Mouse (Mus musculus): Measurements from ENCODE around the gene Bcl2l10. TPM values are rescaled to one million over a fixed set of nuclear protein-coding genes. Genes with fewer than 3 reads are reported as not detected.
A peak's percentile ranks its signal among the peaks of the same experiment; 100 is the strongest.

The Bcl2l10 gene
- polyA plus RNA-seq, 1 experiment from 2014 or later: not detected

DNA sequence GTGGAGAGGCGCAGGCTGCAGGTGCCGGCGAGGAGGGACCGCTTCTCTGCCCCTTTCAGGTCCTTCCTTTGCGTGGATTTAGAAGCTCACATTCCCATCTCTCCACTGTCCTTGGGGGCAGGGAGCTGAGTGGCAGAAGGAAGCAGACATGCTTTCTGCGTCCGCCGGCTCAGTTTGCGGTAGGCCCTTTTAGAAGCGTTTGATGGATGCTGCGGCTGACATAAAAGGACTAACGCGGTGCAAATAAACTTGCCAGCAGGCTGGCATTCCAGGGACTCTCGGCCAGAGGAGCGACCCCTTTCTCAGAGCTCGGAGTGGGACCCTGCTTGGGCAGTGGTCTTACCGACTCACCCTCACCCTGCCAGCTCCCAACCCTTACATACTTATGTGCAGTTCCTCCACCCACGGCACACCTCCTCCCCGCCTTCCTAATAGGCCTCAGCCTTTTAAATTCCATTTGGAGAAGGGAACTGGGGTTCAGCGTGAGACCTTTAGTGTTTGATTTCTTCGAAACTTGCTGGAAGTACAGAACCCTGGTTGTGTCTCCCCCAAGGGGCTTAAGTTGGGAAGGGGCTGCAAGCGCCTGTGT is 32.9 kb upstream of the Bcl2l10 start:
- Histone ChIP-seq H3K9me3 (no peaks in the 10 kb centered on the region), H3K27ac (peak overlapping the region; percentile 88), H3K4me2 (peak overlapping the region; percentile 86), H3K9ac (peak overlapping the region; percentile 81), H3K36me3 (no peaks in the 10 kb centered on the region), H3K27me3 (no peaks in the 10 kb centered on the region), H3K4me1 (peaks cover 27% of the 10 kb centered on the region), H3K4me3 (peak overlapping the region; percentile 76)
- no peak for ATAC-seq (ENCODE audit: insufficient number of reproducible peaks, insufficient read depth, low FRiP score, low TSS enrichment, low read depth)
- whole genome bisulfite sequencing: 2% methylated on average over 22 of the region's 22 CpGs

DNA sequence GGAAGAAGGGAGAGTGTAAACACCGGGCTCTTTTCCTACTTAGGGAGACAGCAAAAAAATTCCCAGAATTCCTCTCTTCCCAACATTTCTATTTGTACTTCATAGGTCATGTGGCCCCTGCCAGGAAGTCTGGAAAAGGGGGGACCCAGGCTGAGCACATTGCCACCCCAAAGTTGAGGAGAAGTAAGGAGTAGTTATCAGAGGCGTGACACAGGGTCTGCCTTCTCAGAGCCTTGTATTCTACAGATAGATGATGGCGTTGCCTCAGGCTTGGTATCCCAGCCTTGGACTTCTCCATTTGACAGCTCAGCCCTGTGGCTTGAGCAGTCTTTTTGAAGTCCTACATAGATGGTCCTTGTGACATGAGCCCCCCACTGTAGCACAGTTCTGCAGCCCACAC is 32.3 kb upstream of the Bcl2l10 start:
- Histone ChIP-seq H3K4me1 (peaks cover 27% of the 10 kb centered on the region), H3K4me3 (peak overlapping the region; percentile 76), H3K9ac (peak overlapping the region; percentile 81; the same call in 1 of the 2 replicates), H3K4me2 (peak overlapping the region; percentile 86), H3K27me3 (no peaks in the 10 kb centered on the region), H3K36me3 (no peaks in the 10 kb centered on the region), H3K27ac (0 out of 2 replicates have a peak overlapping the region, but pooled peaks have one; percentile 88), H3K9me3 (no peaks in the 10 kb centered on the region)
- 61% methylated on average over 3 of the region's 3 CpGs for WGBS
- ATAC-seq (ENCODE audit: insufficient number of reproducible peaks, insufficient read depth, low FRiP score, low TSS enrichment, low read depth): no peak

DNA sequence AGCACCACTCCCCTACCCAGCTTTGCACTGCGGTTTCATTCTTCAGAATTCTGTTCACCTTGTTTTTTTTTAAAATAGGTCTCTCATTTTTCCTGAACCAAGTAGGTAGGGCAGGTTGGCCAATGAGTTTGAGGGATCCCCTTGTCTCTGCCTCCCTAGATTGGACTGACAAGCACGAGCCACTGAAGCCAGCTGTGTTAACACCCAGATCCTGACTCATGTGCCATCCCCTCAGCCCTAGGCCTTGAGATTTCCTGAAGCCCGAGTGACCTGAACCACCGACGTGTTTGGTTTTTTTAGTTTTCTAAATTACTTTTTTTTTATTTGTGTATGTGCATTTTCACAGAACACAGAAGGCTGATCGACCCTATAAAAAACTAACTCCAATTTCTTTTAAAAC is 30.8 kb upstream of the Bcl2l10 start:
- Histone ChIP-seq H3K4me3 (no peak overlapping the region), H3K27ac (no peak overlapping the region), H3K36me3 (0 out of 2 replicates have a peak, but pooled peaks cover 3% of the 10 kb centered on the region), H3K4me1 (peaks cover 27% of the 10 kb centered on the region), H3K4me2 (no peak overlapping the region), H3K9me3 (no peaks in the 10 kb centered on the region), H3K27me3 (no peaks in the 10 kb centered on the region), H3K9ac (no peak overlapping the region)
- ATAC-seq (ENCODE audit: insufficient number of reproducible peaks, insufficient read depth, low FRiP score, low TSS enrichment, low read depth): no peak
- 85% methylated on average over 6 of the region's 6 CpGs for WGBS

DNA sequence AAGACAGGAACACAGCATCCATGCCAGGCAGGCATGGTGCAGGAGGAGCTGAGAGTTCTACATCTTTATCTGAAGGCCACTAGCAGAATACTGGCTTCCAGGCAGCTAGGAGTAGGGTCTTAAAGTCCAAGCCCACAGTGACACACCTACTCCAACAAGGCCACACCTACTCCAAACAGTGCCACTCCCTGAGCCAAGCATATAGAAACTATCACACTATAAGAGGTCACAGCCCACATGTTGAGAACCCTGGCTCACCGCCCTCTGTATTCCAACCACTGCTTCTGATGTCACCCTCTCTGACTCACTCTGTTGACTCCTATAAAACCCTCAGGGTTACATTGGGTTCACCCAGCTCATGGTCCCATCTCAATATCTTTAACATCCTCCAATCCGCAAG is 29.4 kb upstream of the Bcl2l10 start:
- Histone ChIP-seq H3K9me3 (no peaks in the 10 kb centered on the region), H3K27me3 (no peaks in the 10 kb centered on the region), H3K9ac (no peak overlapping the region), H3K36me3 (0 out of 2 replicates have a peak, but pooled peaks cover 3% of the 10 kb centered on the region), H3K4me3 (no peak overlapping the region), H3K4me2 (no peak overlapping the region), H3K4me1 (peaks cover 27% of the 10 kb centered on the region), H3K27ac (no peak overlapping the region)
- ATAC-seq (ENCODE audit: insufficient number of reproducible peaks, insufficient read depth, low FRiP score, low TSS enrichment, low read depth): no peak
- 93% methylated on average over 2 of the region's 2 CpGs for WGBS

DNA sequence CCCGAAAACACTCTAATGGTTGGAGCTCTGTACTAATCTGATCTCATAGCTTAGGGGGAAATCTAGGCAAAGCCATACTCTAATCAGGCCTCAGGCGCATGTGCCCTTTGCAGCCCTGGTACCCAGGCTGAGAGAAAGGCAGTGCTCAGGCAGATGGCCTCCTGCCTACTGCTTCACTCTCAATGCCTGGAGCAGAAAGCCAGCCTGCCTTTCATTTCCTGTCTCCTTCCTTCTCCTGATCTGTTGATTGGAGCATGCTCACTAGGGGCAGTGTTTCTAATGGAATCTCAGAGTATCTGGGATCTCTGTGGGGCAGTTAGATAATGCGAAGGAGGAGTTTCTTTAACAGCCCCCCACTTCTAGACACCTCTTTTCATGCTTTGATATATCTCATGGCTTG is 28.2 kb upstream of the Bcl2l10 start:
- H3K4me3 ChIP-seq: no peak overlapping the region
- no peaks in the 10 kb centered on the region for H3K27me3 ChIP-seq
- 55% methylated on average over 3 of the region's 3 CpGs for WGBS

DNA sequence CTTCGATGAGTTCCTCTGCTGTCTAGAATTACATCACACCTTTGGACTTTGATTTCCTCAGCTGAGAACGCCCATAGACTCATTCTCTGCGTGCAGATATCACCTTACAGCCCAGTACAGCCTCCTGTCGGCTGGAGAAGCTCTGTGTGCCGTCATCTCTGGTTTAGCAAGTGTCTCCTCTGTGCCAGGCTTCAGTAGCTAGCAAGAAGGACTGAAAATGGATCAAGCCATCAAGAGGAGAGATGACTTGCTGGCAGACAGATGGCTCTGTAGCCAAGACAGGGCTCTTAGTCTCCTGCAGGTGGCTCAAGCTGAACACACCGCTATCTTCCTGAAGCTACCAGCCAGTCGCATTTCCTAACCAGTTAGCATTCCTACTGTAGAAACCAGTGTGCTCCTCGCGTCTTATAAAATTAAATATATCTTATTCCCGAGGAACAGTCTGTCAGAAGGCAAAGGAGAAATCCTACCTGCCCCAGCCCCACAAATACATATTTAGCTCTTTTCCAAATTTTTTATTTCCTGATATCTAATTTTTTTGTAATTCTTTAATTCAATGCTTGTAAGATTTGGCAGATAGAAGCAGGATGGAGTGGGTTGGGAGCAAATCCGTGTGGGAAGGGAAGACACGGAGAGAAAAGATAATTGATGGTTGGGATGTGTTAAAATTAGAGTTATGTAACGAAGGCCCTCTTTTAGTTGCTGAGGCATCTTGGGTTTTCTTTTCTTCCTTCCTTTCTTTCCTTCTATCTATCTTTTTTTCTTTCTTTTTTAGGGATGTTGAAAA is 25.3 kb upstream of the Bcl2l10 start:
- Histone ChIP-seq H3K9me3 (no peaks in the 10 kb centered on the region), H3K4me2 (no peak overlapping the region)

More for the DNA sequence above, 28.2 kb upstream of the Bcl2l10 start:
- Histone ChIP-seq H3K4me1 (peaks cover 21% of the 10 kb centered on the region), H3K27ac (peak overlapping the region; percentile 28; the same call in 1 of the 2 replicates), H3K4me2 (no peak overlapping the region), H3K36me3 (0 out of 2 replicates have a peak, but pooled peaks cover 3% of the 10 kb centered on the region), H3K9me3 (no peaks in the 10 kb centered on the region), H3K9ac (no peak overlapping the region)
- no peak for ATAC-seq (ENCODE audit: insufficient number of reproducible peaks, insufficient read depth, low FRiP score, low TSS enrichment, low read depth)

DNA sequence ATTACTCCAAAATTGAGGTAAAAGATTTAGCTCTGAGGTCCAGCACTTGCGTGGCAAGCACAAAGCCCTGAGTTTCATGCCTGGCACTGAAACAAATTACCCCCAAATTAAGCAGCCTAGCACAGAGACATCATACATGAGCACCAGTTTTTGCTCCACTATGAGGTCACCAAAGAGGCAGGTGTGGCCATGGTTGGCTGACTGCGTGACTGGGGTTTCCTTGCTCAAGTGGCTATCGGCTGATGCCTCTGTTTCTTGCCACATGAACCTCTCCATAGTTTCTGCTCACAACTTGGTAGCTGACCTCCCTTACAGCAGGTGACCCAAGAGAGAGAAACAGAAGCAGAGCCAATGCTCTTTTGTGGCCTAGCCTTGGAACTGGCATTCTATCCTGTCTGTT is 19.5 kb upstream of the Bcl2l10 start:
- no peak overlapping the region for H3K4me2 ChIP-seq
- peaks cover 45% of the 10 kb centered on the region for H3K36me3 ChIP-seq
- no peaks in the 10 kb centered on the region for H3K27me3 ChIP-seq
- H3K9me3 ChIP-seq: no peaks in the 10 kb centered on the region
- H3K27ac ChIP-seq: no peak overlapping the region
- H3K4me3 ChIP-seq: no peak overlapping the region
- 92% methylated on average over 3 of the region's 3 CpGs for WGBS
- no peak overlapping the region for H3K9ac ChIP-seq
- no peaks in the 10 kb centered on the region for H3K4me1 ChIP-seq
- ATAC-seq (ENCODE audit: insufficient number of reproducible peaks, insufficient read depth, low FRiP score, low TSS enrichment, low read depth): no peak

More for the DNA sequence above, 25.3 kb upstream of the Bcl2l10 start:
- no peak for ATAC-seq (ENCODE audit: insufficient number of reproducible peaks, insufficient read depth, low FRiP score, low TSS enrichment, low read depth)
- WGBS: 71% methylated on average over 13 of the region's 13 CpGs
- Histone ChIP-seq H3K4me1 (peaks cover 10% of the 10 kb centered on the region; the same call in 1 of the 2 replicates), H3K9ac (no peak overlapping the region), H3K27ac (no peak overlapping the region), H3K27me3 (no peaks in the 10 kb centered on the region), H3K36me3 (peaks cover 17% of the 10 kb centered on the region), H3K4me3 (no peak overlapping the region)

DNA sequence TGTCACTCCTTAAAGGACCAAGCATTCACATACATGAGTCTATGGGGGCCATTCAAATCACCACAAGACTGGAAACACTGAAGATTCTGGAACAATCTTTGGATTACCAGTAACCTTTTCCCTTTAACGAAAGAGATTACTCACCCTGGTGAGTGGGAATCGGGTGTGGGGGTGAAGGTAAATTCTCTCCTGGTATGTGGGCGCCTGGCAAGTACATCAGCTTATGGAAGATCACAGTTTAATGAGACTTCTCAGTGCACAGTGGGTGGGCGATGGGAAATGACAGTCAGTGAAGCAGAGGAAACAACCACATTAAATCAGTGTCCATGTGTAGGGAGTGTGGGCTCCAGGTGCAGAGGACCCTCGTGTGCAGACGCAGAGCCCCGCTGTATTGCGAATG is 16.7 kb upstream of the Bcl2l10 start:
- H3K9me3 ChIP-seq: no peaks in the 10 kb centered on the region
- H3K4me2 ChIP-seq: no peak overlapping the region
- no peak for ATAC-seq (ENCODE audit: insufficient number of reproducible peaks, insufficient read depth, low FRiP score, low TSS enrichment, low read depth)
- H3K36me3 ChIP-seq: peaks cover 59% of the 10 kb centered on the region
- no peak overlapping the region for H3K9ac ChIP-seq
- no peaks in the 10 kb centered on the region for H3K4me1 ChIP-seq
- no peaks in the 10 kb centered on the region for H3K27me3 ChIP-seq
- WGBS: 88% methylated on average over 8 of the region's 8 CpGs
- H3K4me3 ChIP-seq: no peak overlapping the region
- H3K27ac ChIP-seq: no peak overlapping the region

DNA sequence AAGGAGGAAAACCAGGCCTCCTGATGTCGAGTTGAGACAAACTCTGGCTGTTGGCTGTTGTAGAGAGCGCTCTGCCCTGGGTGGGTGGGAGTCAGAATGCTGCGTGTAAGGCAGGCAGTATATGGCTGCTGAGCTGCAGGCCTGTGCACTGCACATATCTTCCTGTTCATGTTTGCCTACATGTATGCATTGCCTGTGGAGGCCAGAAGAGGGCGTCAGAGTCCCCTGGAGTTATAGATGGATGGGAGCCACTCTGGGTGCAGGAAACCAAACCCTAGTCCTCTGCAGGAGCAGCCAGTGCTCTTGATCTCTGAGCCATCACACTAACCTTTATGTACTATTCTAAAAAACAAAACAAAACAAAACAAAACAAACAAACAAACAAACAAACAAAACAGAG is 13.1 kb upstream of the Bcl2l10 start:
- Histone ChIP-seq H3K4me2 (no peak overlapping the region), H3K36me3 (peaks cover 78% of the 10 kb centered on the region), H3K4me1 (no peaks in the 10 kb centered on the region), H3K9ac (no peak overlapping the region), H3K27ac (no peak overlapping the region), H3K4me3 (no peak overlapping the region), H3K9me3 (no peaks in the 10 kb centered on the region), H3K27me3 (no peaks in the 10 kb centered on the region)
- ATAC-seq (ENCODE audit: insufficient number of reproducible peaks, insufficient read depth, low FRiP score, low TSS enrichment, low read depth): no peak
- WGBS: 83% methylated on average over 4 of the region's 4 CpGs

DNA sequence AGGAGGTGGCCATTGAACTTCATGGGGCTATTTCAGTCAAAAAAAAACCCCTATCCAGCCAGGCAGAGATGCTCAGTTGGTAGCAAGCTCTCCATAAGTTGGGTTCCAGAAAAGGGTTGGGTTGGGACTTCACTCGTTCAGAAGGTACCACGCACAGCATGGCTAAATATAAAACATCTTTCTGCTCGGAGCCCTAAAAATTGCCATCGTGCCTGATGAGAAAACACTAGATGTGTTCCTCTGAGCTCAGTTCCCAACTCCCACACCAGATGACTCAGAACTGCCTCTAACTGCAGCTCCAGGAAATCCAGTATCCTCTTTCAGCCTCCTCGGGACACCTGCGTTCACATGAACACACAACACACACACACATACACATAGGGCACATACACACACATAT is 9.5 kb upstream of the Bcl2l10 start:
- no peak for ATAC-seq (ENCODE audit: insufficient number of reproducible peaks, insufficient read depth, low FRiP score, low TSS enrichment, low read depth)
- H3K9me3 ChIP-seq: no peaks in the 10 kb centered on the region

DNA sequence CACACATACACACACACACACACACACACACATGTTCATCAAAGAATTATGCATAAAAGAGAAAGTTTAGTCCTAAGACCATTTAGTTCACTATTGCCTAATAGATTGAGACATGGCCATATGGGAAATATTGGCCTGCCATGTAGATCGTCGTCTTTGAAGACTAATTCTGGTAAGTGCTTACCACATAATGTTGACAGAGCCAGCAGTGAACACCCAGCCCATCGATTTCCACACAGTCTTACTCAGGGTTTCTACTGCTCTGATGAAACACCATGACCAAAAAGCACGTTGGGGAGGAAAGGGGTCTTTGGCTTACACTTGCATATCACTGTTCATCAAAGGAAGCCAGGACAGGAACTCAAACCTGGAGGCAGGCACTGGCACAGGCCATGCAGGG is 5.1 kb upstream of the Bcl2l10 start:
- Histone ChIP-seq H3K4me1 (no peaks in the 10 kb centered on the region), H3K9ac (no peak overlapping the region), H3K4me2 (no peak overlapping the region), H3K36me3 (peaks cover 74% of the 10 kb centered on the region), H3K27me3 (no peaks in the 10 kb centered on the region), H3K9me3 (no peaks in the 10 kb centered on the region), H3K4me3 (no peak overlapping the region), H3K27ac (no peak overlapping the region)
- WGBS: 78% methylated on average over 4 of the region's 4 CpGs
- ATAC-seq (ENCODE audit: insufficient number of reproducible peaks, insufficient read depth, low FRiP score, low TSS enrichment, low read depth): no peak

More for the DNA sequence above, 9.5 kb upstream of the Bcl2l10 start:
- Histone ChIP-seq H3K9ac (no peak overlapping the region), H3K4me3 (no peak overlapping the region), H3K27ac (no peak overlapping the region), H3K4me2 (no peak overlapping the region), H3K27me3 (no peaks in the 10 kb centered on the region), H3K36me3 (peaks cover 81% of the 10 kb centered on the region), H3K4me1 (no peaks in the 10 kb centered on the region)
- 86% methylated on average over 6 of the region's 6 CpGs for WGBS

DNA sequence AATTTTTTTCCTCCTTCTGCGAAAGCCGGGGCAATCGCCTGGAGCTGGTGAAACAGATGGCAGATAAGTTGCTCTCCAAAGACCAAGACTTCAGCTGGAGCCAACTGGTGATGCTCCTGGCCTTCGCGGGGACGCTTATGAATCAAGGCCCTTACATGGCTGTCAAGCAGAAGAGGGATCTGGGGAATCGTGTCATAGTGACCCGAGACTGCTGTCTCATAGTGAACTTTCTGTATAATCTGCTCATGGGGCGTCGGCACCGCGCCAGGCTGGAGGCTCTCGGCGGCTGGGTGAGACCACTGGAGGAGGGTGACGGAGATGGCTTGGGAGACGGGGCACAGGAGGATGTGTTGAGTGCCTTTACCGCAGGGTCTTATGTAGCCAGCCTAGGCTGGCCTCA is 508 bp downstream of the Bcl2l10 start:
- Histone ChIP-seq H3K27ac (no peak overlapping the region), H3K36me3 (peaks cover 36% of the 10 kb centered on the region), H3K4me3 (no peak overlapping the region), H3K9ac (no peak overlapping the region), H3K4me2 (no peak overlapping the region), H3K27me3 (no peaks in the 10 kb centered on the region), H3K4me1 (no peaks in the 10 kb centered on the region), H3K9me3 (no peaks in the 10 kb centered on the region)
- ATAC-seq (ENCODE audit: insufficient number of reproducible peaks, insufficient read depth, low FRiP score, low TSS enrichment, low read depth): no peak
- 94% methylated on average over 17 of the region's 17 CpGs for WGBS

All from embryonic facial prominence, embryonic 13.5 days (tissue).